Comparison of ENCODE assay signal across 16 mouse cellular contexts in the genomic region with DNA sequence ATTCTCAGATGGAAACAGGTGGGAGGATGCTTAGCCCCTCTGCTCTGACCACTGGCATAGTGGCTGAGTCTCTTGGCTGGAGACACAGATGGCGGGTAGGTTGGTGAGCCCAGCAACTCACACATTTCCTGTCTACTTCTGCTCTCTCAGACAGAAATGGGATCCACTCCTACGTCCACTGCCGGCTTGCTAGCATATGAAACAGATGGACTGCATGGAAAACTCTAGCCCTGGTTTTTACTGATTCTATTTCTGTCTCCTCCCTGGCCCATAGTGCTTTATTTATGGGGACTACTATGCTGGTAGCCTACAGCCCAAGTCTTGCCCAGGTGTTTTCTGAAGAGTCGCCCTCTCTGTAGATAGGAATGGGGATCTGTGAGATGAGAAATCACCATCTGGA.
A peak's percentile ranks its signal among the peaks of the same experiment; 100 is the strongest.
DNase-seq lines count a peak whose midpoint lies in the region; ATAC-seq lines count a peak whose summit lies in the region.
"Had no signal": no experiment of that assay in that cellular context is flagged by ENCODE, and none has a peak within 500 bp of the region (broad histone marks: within the 10 kb centered on the region; RNA-seq: fewer than 3 reads in every experiment).

No protein-coding gene starts in this region.

- peak; percentile 87 for DNase-seq in right cerebral cortex, adult 18-20 months
- no peak for DNase-seq in right cerebral cortex, postnatal 4 days
- DNase-seq in layer of hippocampus, adult 9-11 months = peak; percentile 78
- DNase-seq in left cerebral cortex, postnatal 25 days (ENCODE audit: low spot score in 2 of 2) = peak; percentile 54 to 96
- DNase-seq in adrenal gland, postnatal 4 days (ENCODE audit: low spot score in 2 of 2) = no peak
- no peak for DNase-seq in cerebellum, adult 9-11 months
- DNase-seq: heart, postnatal 4 days; kidney, adult 18-20 months; kidney, postnatal 14 days; midbrain, embryonic 14.5 days; thymus, postnatal 14 days had no signal

- H3K27ac ChIP-seq in midbrain, embryonic 16.5 days (ENCODE audit: low read length) = no peak overlapping the region
- H3K27ac ChIP-seq: hindbrain, postnatal 0 days; limb, embryonic 13.5 days; liver, embryonic 14.5 days had no signal

- intact Hi-C loops in left cerebral cortex, postnatal 25 days (cut with DNase I) = loop anchor here (1.0 to 5.0 kb wide), 6 partner anchors 25 to 576 kb away; no protein-coding TSS in a partner anchor

- H3K9me3 ChIP-seq in midbrain, embryonic 16.5 days (replicated peaks; ENCODE audit: control insufficient read depth, low read length, poor library complexity, severe bottlenecking) = no peaks in the 10 kb centered on the region
- H3K9me3 ChIP-seq: limb, embryonic 13.5 days had no signal

- H3K9ac ChIP-seq in midbrain, embryonic 16.5 days (ENCODE audit: low read depth, low read length) = no peak overlapping the region
- H3K9ac ChIP-seq: limb, embryonic 13.5 days; liver, embryonic 14.5 days had no signal

- no peaks in the 10 kb centered on the region for H3K4me1 ChIP-seq in midbrain, embryonic 16.5 days (ENCODE audit: control insufficient read depth, insufficient read depth, low read length)
- H3K4me1 ChIP-seq: limb, embryonic 13.5 days had no signal

- no peaks in the 10 kb centered on the region for H3K27me3 ChIP-seq in midbrain, embryonic 16.5 days (ENCODE audit: control insufficient read depth, insufficient read depth, low read depth, low read length)
- H3K27me3 ChIP-seq: limb, embryonic 13.5 days had no signal

- H3K4me2 ChIP-seq in midbrain, embryonic 16.5 days (ENCODE audit: low read length) = no peak overlapping the region
- H3K4me2 ChIP-seq: limb, embryonic 13.5 days had no signal

- H3K4me3 ChIP-seq in midbrain, embryonic 16.5 days (ENCODE audit: low read depth, low read length) = no peak overlapping the region
- H3K4me3 ChIP-seq: limb, embryonic 13.5 days had no signal

- 90% methylated on average over 4 of the region's 4 CpGs for WGBS in midbrain, embryonic 16.5 days

- H3K36me3 ChIP-seq in midbrain, embryonic 16.5 days (ENCODE audit: control insufficient read depth, insufficient read depth, low read length) = no peaks in the 10 kb centered on the region
- H3K36me3 ChIP-seq: limb, embryonic 13.5 days had no signal

- no peak for ATAC-seq in midbrain, embryonic 16.5 days
- ATAC-seq: hindbrain, postnatal 0 days; lung, postnatal 0 days had no signal

Comparison
In these comparisons a context has a peak if more than half of its experiments do, and no peak if none do; other contexts are left out.
1. DNase-seq: peak in right cerebral cortex, adult 18-20 months (single experiment), layer of hippocampus, adult 9-11 months (single experiment) and left cerebral cortex, postnatal 25 days (2 of 2); none in right cerebral cortex, postnatal 4 days (single experiment), adrenal gland, postnatal 4 days (0 of 2) and cerebellum, adult 9-11 months (single experiment).